Mouse (Mus musculus) myocyte (in vitro differentiated cells): Measurements from ENCODE around the gene Zfp72. TPM values are rescaled to one million over a fixed set of nuclear protein-coding genes. Genes with fewer than 3 reads are reported as not detected.
A peak's percentile ranks its signal among the peaks of the same experiment; 100 is the strongest.

Experiments
- H3K27me3 ChIP-seq: one replicate; pipeline ENCODE4 v1.6.1; 2011; ENCODE audit not compliant: control insufficient read depth, insufficient read depth, insufficient read length
- H3K36me3 ChIP-seq: one replicate; pipeline ENCODE4 v1.6.1; 2011; ENCODE audit not compliant: control insufficient read depth, insufficient read depth
- H3K4me2 ChIP-seq: one replicate; pipeline ENCODE4 v1.6.1; 2011; ENCODE audit warnings: low read depth, control low read depth
- H3K4me3 ChIP-seq: one replicate; pipeline ENCODE4 v1.5.1; 2011; ENCODE audit warnings: mild to moderate bottlenecking, control low read depth, moderate library complexity
- H3K79me2 ChIP-seq: one replicate; pipeline ENCODE4 v1.6.1; 2011; ENCODE audit not compliant: control insufficient read depth, insufficient read depth
- H3ac ChIP-seq: one replicate; pipeline ENCODE4 v1.6.1; 2011; ENCODE audit not compliant: control insufficient read depth, insufficient read length
- CEBPB ChIP-seq: IDR thresholded peaks from 2 replicates; pipeline ENCODE4 v1.6.1; 2011; ENCODE audit warnings: mild to moderate bottlenecking, moderate library complexity; ENCODE audit not compliant: poor library complexity, insufficient read depth, severe bottlenecking
- E2F4 ChIP-seq: IDR thresholded peaks from one replicate; pipeline ENCODE4 v1.6.1; 2011; ENCODE audit warnings: mild to moderate bottlenecking, control low read depth, moderate library complexity; ENCODE audit not compliant: insufficient read depth
- MAX ChIP-seq: IDR thresholded peaks from one replicate; pipeline ENCODE4 v1.6.1; 2011; ENCODE audit warnings: low read depth, mild to moderate bottlenecking, control low read depth
- MYOD1 ChIP-seq, 3 experiments: IDR thresholded peaks; one replicate each; pipeline ENCODE4 v1.6.1; 2011; ENCODE audit warnings: control low read depth in 2 of 3, low read depth in 2 of 3, mild to moderate bottlenecking in 2 of 3, moderate library complexity in 1 of 3; ENCODE audit not compliant: insufficient read length in 2 of 3, control insufficient read depth in 1 of 3
- MYOG ChIP-seq, 3 experiments: IDR thresholded peaks; one replicate each; pipeline ENCODE4 v1.6.1; 2011; ENCODE audit warnings: control low read depth in 2 of 3, low read depth in 2 of 3, mild to moderate bottlenecking in 2 of 3; ENCODE audit not compliant: insufficient read length in 2 of 3, control insufficient read depth in 1 of 3, insufficient read depth in 1 of 3
- POLR2A ChIP-seq: IDR thresholded peaks from one replicate; pipeline ENCODE4 v1.6.1; 2011; ENCODE audit warnings: low read depth, mild to moderate bottlenecking, control low read depth, moderate library complexity; ENCODE audit not compliant: insufficient read length
- POLR2AphosphoS2 ChIP-seq: IDR thresholded peaks from one replicate; pipeline ENCODE4 v1.6.1; 2011; ENCODE audit warnings: low read depth, control low read depth; ENCODE audit not compliant: insufficient read length
- REST ChIP-seq: IDR thresholded peaks from one replicate; pipeline ENCODE4 v1.6.1; 2011; ENCODE audit warnings: mild to moderate bottlenecking, control low read depth, moderate library complexity; ENCODE audit not compliant: insufficient read depth, insufficient read length
- SRF ChIP-seq: IDR thresholded peaks from one replicate; pipeline ENCODE4 v1.6.1; 2011; ENCODE audit warnings: low read depth; ENCODE audit not compliant: control insufficient read depth, insufficient read length
- TCF12 ChIP-seq: IDR thresholded peaks from one replicate; pipeline ENCODE4 v1.6.1; 2011; ENCODE audit warnings: mild to moderate bottlenecking, control low read depth; ENCODE audit not compliant: poor library complexity, insufficient read depth, severe bottlenecking
- TCF3 ChIP-seq: IDR thresholded peaks from one replicate; pipeline ENCODE4 v1.6.1; 2011; ENCODE audit warnings: low read depth, control low read depth; ENCODE audit not compliant: insufficient read length
- USF1 ChIP-seq: IDR thresholded peaks from one replicate; pipeline ENCODE4 v1.6.1; 2011; ENCODE audit warnings: low read depth, mild to moderate bottlenecking, control low read depth, moderate library complexity
- polyA plus RNA-seq: library from polyadenylated mRNA; unstranded; fragments of >200 nt; fragmentation: generic; extraction: Trizol; gene quantifications from one replicate; pipeline ENCODE4 v1.2.1, GENCODE M21; 2012; ENCODE audit warnings: missing spikeins

Gene Zfp72
- polyA plus RNA-seq, 1 experiment = 0.28 TPM

- no peaks in the 10 kb centered on the region for H3K36me3 ChIP-seq
- no peak overlapping the region for H3ac ChIP-seq
- H3K27me3 ChIP-seq = no peaks in the 10 kb centered on the region
- H3K79me2 ChIP-seq = no peaks in the 10 kb centered on the region
- no peak overlapping the region for H3K4me3 ChIP-seq
- TF ChIP-seq POLR2AphosphoS2 = no peak
- no peak for TF ChIP-seq SRF
- TF ChIP-seq TCF12 = no peak
- no peak for TF ChIP-seq MYOD1 (IDR thresholded peaks at IDR 0.05; ENCODE audit: control insufficient read depth in 1 of 3, insufficient read length in 2 of 3, low read depth in 2 of 3)
- no peak for TF ChIP-seq E2F4
- TF ChIP-seq TCF3 = no peak
- TF ChIP-seq USF1 = no peak
- TF ChIP-seq POLR2A = no peak
- TF ChIP-seq MAX = no peak
- no peak for TF ChIP-seq CEBPB
- no peak for TF ChIP-seq MYOG (IDR thresholded peaks at IDR 0.05; ENCODE audit: control insufficient read depth in 1 of 3, insufficient read depth in 1 of 3, insufficient read length in 2 of 3, low read depth in 2 of 3)
- no peak for TF ChIP-seq REST
- peak overlapping the region; percentile 35 for H3K4me2 ChIP-seq
These were observed 8.3 kb downstream of the Zfp72 start for GRCm38 (mm10) chr13:74382289-74382688.

- Histone ChIP-seq H3K36me3 (no peaks in the 10 kb centered on the region), H3K79me2 (no peaks in the 10 kb centered on the region), H3K4me2 (peak overlapping the region; percentile 35), H3K4me3 (no peak overlapping the region), H3ac (no peak overlapping the region), H3K27me3 (no peaks in the 10 kb centered on the region)
- TF ChIP-seq MYOG (IDR thresholded peaks at IDR 0.05; ENCODE audit: control insufficient read depth in 1 of 3, insufficient read depth in 1 of 3, insufficient read length in 2 of 3, low read depth in 2 of 3) (no peak), REST (no peak), MAX (no peak), E2F4 (no peak), TCF12 (no peak), CEBPB (no peak), MYOD1 (IDR thresholded peaks at IDR 0.05; ENCODE audit: control insufficient read depth in 1 of 3, insufficient read length in 2 of 3, low read depth in 2 of 3) (peak; percentile 55 to 80 (median 68)), TCF3 (no peak)
These were observed 8.9 kb downstream of the Zfp72 start for GRCm38 (mm10) chr13:74381533-74382276.

GRCm38 (mm10) chr13:74363859-74364235 lies 26.8 kb downstream of the Zfp72 start, which contains the start of gene Lrrc14b:
Gene Lrrc14b, minus strand, starts transcription at chr13:74364005.
- Histone ChIP-seq H3K36me3 (peaks cover 10% of the 10 kb centered on the region), H3K79me2 (no peaks in the 10 kb centered on the region), H3K27me3 (no peaks in the 10 kb centered on the region), H3K4me3 (peak within 1 kb of the TSS; percentile 12), H3ac (no peak within 1 kb of the TSS), H3K4me2 (peak within 1 kb of the TSS; percentile 86)
- peak; percentile 11 for TF ChIP-seq USF1
- no peak for TF ChIP-seq POLR2A
- TF ChIP-seq E2F4 = no peak
- peak in 1 of 3 experiments; percentile 15 for TF ChIP-seq MYOD1 (IDR thresholded peaks at IDR 0.05; ENCODE audit: control insufficient read depth in 1 of 3, insufficient read length in 2 of 3, low read depth in 2 of 3)
- no peak for TF ChIP-seq MAX
- no peak for TF ChIP-seq TCF3
- TF ChIP-seq MYOG (IDR thresholded peaks at IDR 0.05; ENCODE audit: control insufficient read depth in 1 of 3, insufficient read depth in 1 of 3, insufficient read length in 2 of 3, low read depth in 2 of 3) = peak in 1 of 3 experiments; percentile 3
- no peak for TF ChIP-seq SRF
- TF ChIP-seq REST = no peak

DNA sequence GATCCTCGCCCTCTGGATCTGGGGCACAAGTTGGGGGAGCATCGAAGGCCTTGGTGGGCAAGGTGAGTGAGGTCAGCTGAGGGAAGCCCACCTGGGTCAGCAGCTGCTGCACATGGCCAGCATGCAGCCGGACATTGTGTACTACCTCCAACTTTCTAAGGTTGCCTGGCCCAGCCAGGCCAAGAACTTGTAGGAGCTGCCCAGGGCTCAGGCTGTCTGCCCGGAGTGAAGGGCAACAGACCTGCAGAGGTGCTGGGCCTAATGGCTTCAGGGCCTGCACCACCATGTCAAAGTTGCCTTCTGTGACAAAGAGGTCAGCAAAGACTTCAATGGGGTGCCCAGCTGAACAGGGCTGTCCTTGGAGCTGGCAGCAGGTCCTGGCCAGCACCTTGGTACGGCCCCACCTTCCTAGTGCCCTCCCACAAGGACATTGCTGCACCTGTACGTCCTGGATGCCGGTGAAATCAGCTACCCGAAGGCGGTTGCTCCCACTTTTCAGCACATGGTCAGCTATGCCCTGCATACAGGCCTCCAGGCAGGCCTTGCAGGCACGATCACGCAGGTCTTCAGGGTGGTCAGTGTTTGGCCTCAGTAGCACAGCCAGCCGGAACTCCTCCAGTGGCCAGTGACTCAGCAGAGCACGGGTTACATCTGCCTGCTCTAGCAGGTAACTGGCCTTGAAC lies 27.3 kb downstream of the Zfp72 start:
- Histone ChIP-seq H3K4me2 (peak overlapping the region; percentile 86), H3K79me2 (no peaks in the 10 kb centered on the region), H3ac (no peak overlapping the region), H3K36me3 (peaks cover 13% of the 10 kb centered on the region), H3K27me3 (no peaks in the 10 kb centered on the region), H3K4me3 (peak overlapping the region; percentile 12)
- TF ChIP-seq POLR2A (peak; percentile 16), TCF3 (no peak), MYOD1 (IDR thresholded peaks at IDR 0.05; ENCODE audit: control insufficient read depth in 1 of 3, insufficient read length in 2 of 3, low read depth in 2 of 3) (no peak), POLR2AphosphoS2 (peak; percentile 73), E2F4 (no peak), SRF (no peak)
